Mouse (Mus musculus): ENCODE measurements at regions not wholly inside any gene's neighbourhood (a gene's known extent, or its start where the extent isn't known, plus 50 kb on each side); places are given as distances from the start of the nearest gene placed in this dataset.
A peak's percentile ranks its signal among the peaks of the same experiment; 100 is the strongest.

GRCm38 (mm10) chr12:12172087-12172823 is 89.7 kb upstream of the Fam49a start:
- Histone ChIP-seq H3K27ac (ENCODE audit: low read depth) (no peak overlapping the region), H3K36me3 (replicated peaks; ENCODE audit: control insufficient read depth, insufficient read depth, low read length) (no peaks in the 10 kb centered on the region), H3K9me3 (replicated peaks; ENCODE audit: control insufficient read depth, low read length) (0 out of 2 replicates have a peak, but pooled peaks cover 3% of the 10 kb centered on the region), H3K27me3 (ENCODE audit: control insufficient read depth, insufficient read depth, low read length) (no peaks in the 10 kb centered on the region; the same call in 1 of the 2 replicates), H3K4me3 (ENCODE audit: low read depth, low read length) (no peak overlapping the region), H3K9ac (replicated peaks; ENCODE audit: low read depth, low read length) (no peak overlapping the region), H3K4me2 (ENCODE audit: low read depth, low read length) (no peak overlapping the region), H3K4me1 (ENCODE audit: control insufficient read depth, insufficient read depth) (peaks cover 7% of the 10 kb centered on the region)
- TF ChIP-seq CTCF (IDR thresholded peaks at IDR 0.05; ENCODE audit: low read depth) (no peak), EP300 (IDR thresholded peaks at IDR 0.05; ENCODE audit: low read depth) (no peak)
- DNase-seq (ENCODE audit: low spot score) (no peak), ATAC-seq (ENCODE audit: insufficient read depth, low read depth) (no peak)
- 72% methylated on average over 6 of the region's 6 CpGs for WGBS

DNA sequence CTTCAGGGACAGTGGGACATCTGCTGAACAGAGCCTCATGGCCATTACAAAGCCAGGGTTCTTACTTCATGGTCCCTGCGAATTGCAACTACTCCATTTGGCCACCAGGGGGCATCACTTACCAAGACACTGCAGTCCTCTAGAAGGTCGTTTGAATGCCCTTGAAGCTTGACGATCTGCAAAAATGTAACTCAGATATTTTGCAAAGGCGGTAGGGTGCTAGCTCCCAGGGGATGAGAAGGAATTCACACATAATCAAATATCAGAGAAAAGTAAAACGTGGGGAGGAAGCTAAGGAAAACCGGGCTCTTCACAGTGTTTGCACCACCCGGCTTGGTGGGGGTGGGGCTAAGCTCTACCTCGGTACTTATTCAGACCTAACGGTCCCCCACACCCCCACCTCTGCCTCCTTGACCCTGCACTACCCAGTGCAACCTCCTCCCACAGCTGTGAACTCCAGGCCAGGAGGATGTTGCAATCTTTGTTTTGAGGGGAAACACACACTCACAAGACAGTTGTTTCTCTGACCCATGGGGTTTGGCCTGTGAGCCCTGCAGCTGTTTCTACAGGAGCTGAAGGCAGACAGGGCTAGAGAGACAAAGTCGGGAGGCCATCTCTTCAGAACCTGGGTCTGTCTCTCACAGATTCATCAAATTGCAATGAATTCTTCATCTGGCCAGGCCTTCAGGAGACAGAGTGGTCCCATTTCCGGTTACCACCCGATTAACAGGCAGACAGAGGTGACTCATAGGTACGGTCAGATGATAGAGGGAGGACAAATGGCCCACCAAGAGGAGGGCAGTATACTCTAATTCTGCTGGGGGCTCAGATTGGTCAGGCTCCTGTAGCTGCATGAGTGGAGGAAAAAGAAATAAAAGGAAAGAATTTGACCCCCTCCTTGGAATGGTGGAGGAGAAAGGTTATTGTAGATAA is 85.3 kb upstream of the Fam49a start:
- Histone ChIP-seq H3K9me3 (replicated peaks; ENCODE audit: control insufficient read depth, low read length) (no peaks in the 10 kb centered on the region), H3K4me1 (ENCODE audit: control insufficient read depth, insufficient read depth) (peaks cover 20% of the 10 kb centered on the region), H3K27ac (ENCODE audit: low read depth) (no peak overlapping the region), H3K27me3 (ENCODE audit: control insufficient read depth, insufficient read depth, low read length) (no peaks in the 10 kb centered on the region; the same call in 1 of the 2 replicates), H3K36me3 (replicated peaks; ENCODE audit: control insufficient read depth, insufficient read depth, low read length) (no peaks in the 10 kb centered on the region), H3K4me3 (ENCODE audit: low read depth, low read length) (peak overlapping the region; percentile 38), H3K4me2 (ENCODE audit: low read depth, low read length) (peak overlapping the region; percentile 57), H3K9ac (replicated peaks; ENCODE audit: low read depth, low read length) (peak overlapping the region; percentile 29; the same call in 1 of the 2 replicates)
- ATAC-seq (ENCODE audit: insufficient read depth, low read depth): peak; percentile 30; the same call in 1 of the 2 replicates
- 13% methylated on average over 13 of the region's 13 CpGs for WGBS
- TF ChIP-seq CTCF (IDR thresholded peaks at IDR 0.05; ENCODE audit: low read depth): peak; percentile 99
- TF ChIP-seq EP300 (IDR thresholded peaks at IDR 0.05; ENCODE audit: low read depth): no peak
- peak; percentile 78 for DNase-seq (ENCODE audit: low spot score)

DNA sequence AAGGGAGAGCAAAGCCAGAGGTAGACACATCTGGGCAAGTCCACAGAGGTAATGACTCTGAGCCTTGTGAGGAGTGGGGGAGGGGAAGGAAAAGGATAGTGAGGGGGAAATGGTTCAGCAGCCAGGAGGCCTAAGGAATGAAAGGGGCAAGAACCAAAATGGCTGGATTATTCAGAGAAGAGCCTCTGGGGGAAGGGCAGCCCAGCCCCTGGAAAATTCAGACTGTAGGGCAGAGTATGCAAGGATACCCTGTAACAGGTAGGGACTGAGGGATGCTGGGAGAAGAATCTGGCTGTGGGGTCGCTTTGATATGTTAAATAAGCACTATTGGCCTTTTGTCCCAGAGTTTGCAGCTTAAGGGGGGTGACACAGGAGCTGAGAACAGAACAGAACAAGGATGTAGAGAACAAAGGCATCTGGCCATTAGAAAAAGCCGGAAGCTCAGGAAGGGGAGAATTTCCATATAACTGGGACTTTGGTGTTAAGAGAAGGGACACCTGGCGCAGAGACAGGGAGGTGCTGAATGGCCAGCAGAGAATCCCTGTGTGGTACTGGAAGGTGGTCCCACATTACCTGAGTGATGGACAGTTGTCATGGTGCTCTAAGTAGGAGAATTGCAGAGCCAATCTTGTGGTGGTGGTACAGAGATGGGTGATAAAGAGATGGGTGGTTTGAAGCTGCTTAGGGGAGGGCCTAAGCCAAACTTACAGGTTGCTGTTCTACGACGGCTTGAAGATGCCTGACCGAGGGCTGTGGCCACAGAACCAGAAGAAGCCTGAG is 84.5 kb upstream of the Fam49a start:
- H3K27ac ChIP-seq (ENCODE audit: low read depth): no peak overlapping the region

GRCm38 (mm10) chr12:12178391-12178790 is 83.5 kb upstream of the Fam49a start:
- no peak for ATAC-seq (ENCODE audit: insufficient read depth, low read depth)
- TF ChIP-seq EP300 (IDR thresholded peaks at IDR 0.05; ENCODE audit: low read depth) (no peak), CTCF (IDR thresholded peaks at IDR 0.05; ENCODE audit: low read depth) (no peak)
- H3K4me3 ChIP-seq (ENCODE audit: low read depth, low read length): no peak overlapping the region

More for the DNA sequence above, 84.5 kb upstream of the Fam49a start:
- 87% methylated on average over 6 of the region's 6 CpGs for WGBS
- DNase-seq (ENCODE audit: low spot score) (no peak), ATAC-seq (ENCODE audit: insufficient read depth, low read depth) (no peak)
- Histone ChIP-seq H3K9ac (replicated peaks; ENCODE audit: low read depth, low read length) (no peak overlapping the region), H3K9me3 (replicated peaks; ENCODE audit: control insufficient read depth, low read length) (no peaks in the 10 kb centered on the region), H3K4me2 (ENCODE audit: low read depth, low read length) (no peak overlapping the region), H3K27me3 (ENCODE audit: control insufficient read depth, insufficient read depth, low read length) (no peaks in the 10 kb centered on the region; the same call in 1 of the 2 replicates), H3K4me3 (ENCODE audit: low read depth, low read length) (no peak overlapping the region), H3K36me3 (replicated peaks; ENCODE audit: control insufficient read depth, insufficient read depth, low read length) (no peaks in the 10 kb centered on the region), H3K4me1 (ENCODE audit: control insufficient read depth, insufficient read depth) (peaks cover 20% of the 10 kb centered on the region)
- TF ChIP-seq EP300 (IDR thresholded peaks at IDR 0.05; ENCODE audit: low read depth): no peak
- TF ChIP-seq CTCF (IDR thresholded peaks at IDR 0.05; ENCODE audit: low read depth): no peak

More at GRCm38 (mm10) chr12:12178391-12178790, 83.5 kb upstream of the Fam49a start:
- no peak overlapping the region for H3K4me2 ChIP-seq (ENCODE audit: low read depth, low read length)
- H3K4me1 ChIP-seq (ENCODE audit: control insufficient read depth, insufficient read depth): peaks cover 20% of the 10 kb centered on the region
- no peak overlapping the region for H3K27ac ChIP-seq (ENCODE audit: low read depth)
- H3K36me3 ChIP-seq (replicated peaks; ENCODE audit: control insufficient read depth, insufficient read depth, low read length): no peaks in the 10 kb centered on the region
- H3K27me3 ChIP-seq (ENCODE audit: control insufficient read depth, insufficient read depth, low read length): no peaks in the 10 kb centered on the region; the same call in 1 of the 2 replicates
- H3K9ac ChIP-seq (replicated peaks; ENCODE audit: low read depth, low read length): no peak overlapping the region
- no peak for DNase-seq (ENCODE audit: low spot score)
- no peaks in the 10 kb centered on the region for H3K9me3 ChIP-seq (replicated peaks; ENCODE audit: control insufficient read depth, low read length)
- 64% methylated on average over 2 of the region's 2 CpGs for WGBS
